Mouse (Mus musculus) kidney, postnatal 0 days (tissue): ENCODE results near the gene Epas1. TPM values are rescaled to one million over a fixed set of nuclear protein-coding genes. Genes with fewer than 3 reads are reported as not detected.

Experiments used
- ATAC-seq: fragments of 200-750 bp; cut with Nextera tagmentation; replicated peaks from 2 replicates; pipeline ENCODE4 v1.8.0; 2017; ENCODE audit warnings: low read depth, moderate number of reproducible peaks, moderate TSS enrichment, moderate library complexity; ENCODE audit not compliant: low FRiP score
- DNase-seq: peaks from one replicate; pipeline ENCODE4 v3.0.0-alpha.2; 2016; ENCODE audit warnings: low spot score
- H3K27ac ChIP-seq: fragments of 300-500 bp; sonication (generic); 2 replicates; pipeline ENCODE4 v1.5.1; 2014; ENCODE audit warnings: mild to moderate bottlenecking
- H3K27me3 ChIP-seq: fragments of 300-500 bp; sonication (generic); 2 replicates; pipeline ENCODE4 v1.6.1; 2014; ENCODE audit warnings: low read length, mixed read lengths; ENCODE audit not compliant: insufficient read depth
- H3K36me3 ChIP-seq: fragments of 300-500 bp; sonication (generic); 2 replicates; pipeline ENCODE4 v1.6.1; 2014; ENCODE audit warnings: low read length, mixed read lengths; ENCODE audit not compliant: insufficient read depth
- H3K4me1 ChIP-seq: fragments of 300-500 bp; sonication (generic); replicated peaks from 2 replicates; pipeline ENCODE4 v1.6.1; 2014; ENCODE audit warnings: antibody characterized with exemption, low read length, mixed read lengths; ENCODE audit not compliant: insufficient read depth
- H3K4me2 ChIP-seq: fragments of 300-500 bp; sonication (generic); 2 replicates; pipeline ENCODE4 v1.6.1; 2014; ENCODE audit warnings: mild to moderate bottlenecking, low read length, moderate library complexity, mixed read lengths
- H3K4me3 ChIP-seq: fragments of 300-500 bp; sonication (generic); replicated peaks from 2 replicates; pipeline ENCODE4 v1.5.1; 2014; ENCODE audit warnings: low read depth, low read length
- H3K9ac ChIP-seq: fragments of 300-500 bp; sonication (generic); 2 replicates; pipeline ENCODE4 v1.6.1; 2014; ENCODE audit warnings: low read depth, low read length
- H3K9me3 ChIP-seq: fragments of 300-500 bp; sonication (generic); replicated peaks from 2 replicates; pipeline ENCODE4 v1.6.1; 2016; ENCODE audit warnings: low read length, inconsistent platforms, mixed read lengths
- CTCF ChIP-seq: IDR thresholded peaks from 2 replicates; pipeline ENCODE4 v1.5.1; 2016; ENCODE audit warnings: antibody characterized with exemption, low read depth, mild to moderate bottlenecking, moderate library complexity
- WGBS: fragments of 180-500 bp; shearing (Covaris S2); extraction: QIAGEN DNeasy Blood & Tissue Kit; methylation state at CpG from one replicate; pipeline ENCODE4 v1.1.7; 2014; 5-methylcytosine and 5-hydroxymethylcytosine counted together
- polyA plus RNA-seq: library from polyadenylated mRNA; unstranded; fragments of >200 nt; fragmentation: Nextera tagmentation; extraction: Ambion mirVana; gene quantifications from 2 replicates; pipeline ENCODE4 v1.2.1, GENCODE M21; 2015

Gene Epas1
- polyA plus RNA-seq, 1 experiment from 2014 or later = 14.3 TPM

GRCm38 (mm10) chr17:86753931-86754805 lies 668 bp downstream of the Epas1 start:
- ATAC-seq (peak; percentile 58), DNase-seq (peak; percentile 73)
- Histone ChIP-seq H3K27ac (peak overlapping the region; percentile 84; the same call in 1 of the 2 replicates), H3K9me3 (no peaks in the 10 kb centered on the region), H3K4me2 (peak overlapping the region; percentile 93), H3K27me3 (no peaks in the 10 kb centered on the region), H3K9ac (peak overlapping the region; percentile 63), H3K4me3 (peak overlapping the region; percentile 57), H3K36me3 (no peaks in the 10 kb centered on the region), H3K4me1 (peaks cover 9% of the 10 kb centered on the region)
- TF ChIP-seq CTCF = no peak
- under 1% methylated on average over 55 of the region's 55 CpGs for WGBS

GRCm38 (mm10) chr17:86754806-86755571 lies 1.5 kb downstream of the Epas1 start:
- WGBS = under 1% methylated on average over 52 of the region's 52 CpGs
- Histone ChIP-seq H3K27ac (no peak overlapping the region; the same call in 1 of the 2 replicates), H3K4me3 (peak overlapping the region; percentile 57), H3K27me3 (no peaks in the 10 kb centered on the region), H3K9ac (peak overlapping the region; percentile 63), H3K4me1 (peaks cover 9% of the 10 kb centered on the region), H3K36me3 (no peaks in the 10 kb centered on the region), H3K9me3 (no peaks in the 10 kb centered on the region), H3K4me2 (peak overlapping the region; percentile 93)
- ATAC-seq (no peak), DNase-seq (peak; percentile 31)
- no peak for TF ChIP-seq CTCF

DNA sequence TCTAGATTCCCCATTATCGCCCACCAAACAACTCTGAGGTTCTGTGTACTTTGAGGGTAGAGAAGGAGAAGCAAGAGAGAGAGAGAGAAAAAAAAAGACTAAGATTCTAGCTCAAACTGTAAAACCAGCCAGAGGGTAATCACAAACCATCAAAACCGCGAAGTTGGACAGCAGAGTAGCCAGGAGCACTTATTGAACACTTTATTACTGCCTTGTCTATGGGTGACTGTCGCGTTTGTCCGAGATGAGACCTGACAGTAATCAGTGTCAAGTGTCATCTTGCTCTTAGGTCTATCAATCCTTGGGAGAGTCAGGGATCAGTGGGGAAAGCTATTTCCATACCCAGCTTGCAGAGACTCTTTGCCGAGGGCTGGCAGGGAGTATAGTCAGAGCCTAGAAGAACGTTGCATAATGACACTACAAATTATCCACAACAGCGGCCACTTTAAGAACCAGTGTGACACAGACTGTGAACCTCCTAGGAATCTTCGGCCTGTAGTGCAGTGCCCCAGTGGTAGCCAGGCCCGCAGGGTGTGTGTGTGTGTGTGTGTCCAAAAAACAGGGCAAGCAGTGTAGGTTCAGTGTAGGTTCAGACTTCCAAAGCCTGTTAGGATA lies 2.2 kb downstream of the Epas1 start:
- WGBS = 30% methylated on average over 11 of the region's 11 CpGs

DNA sequence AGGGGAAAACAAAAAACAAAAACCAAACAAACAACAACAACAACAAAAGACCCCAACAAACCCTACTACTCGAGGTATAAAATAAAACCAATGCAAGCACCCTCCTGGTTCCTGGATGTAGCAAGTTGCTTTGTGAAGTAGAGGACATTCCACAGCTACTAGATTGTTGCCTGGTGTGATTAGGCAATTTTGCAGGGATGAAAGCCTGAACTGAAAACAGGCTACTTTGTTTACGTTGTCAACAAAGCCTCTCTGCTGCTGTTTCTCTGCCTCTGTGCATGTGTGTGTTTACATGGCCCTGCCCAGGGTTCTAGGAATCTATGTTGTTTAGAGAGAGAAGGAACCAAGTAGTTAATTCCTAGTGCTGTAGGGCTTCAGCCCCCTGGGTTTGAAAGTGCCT lies 4.1 kb downstream of the Epas1 start:
- H3K9ac ChIP-seq = no peak overlapping the region
- no peaks in the 10 kb centered on the region for H3K27me3 ChIP-seq
- no peak for DNase-seq
- 0 out of 2 replicates have a peak overlapping the region, but pooled peaks have one; percentile 9 for H3K4me2 ChIP-seq
- H3K27ac ChIP-seq = no peak overlapping the region
- 62% methylated on average over 2 of the region's 2 CpGs for WGBS
- TF ChIP-seq CTCF = no peak
- H3K4me3 ChIP-seq = no peak overlapping the region
- ATAC-seq = no peak
- H3K9me3 ChIP-seq = no peaks in the 10 kb centered on the region
- H3K36me3 ChIP-seq = no peaks in the 10 kb centered on the region
- H3K4me1 ChIP-seq = peaks cover 8% of the 10 kb centered on the region

More for the DNA sequence above, 2.2 kb downstream of the Epas1 start:
- H3K27me3 ChIP-seq = no peaks in the 10 kb centered on the region
- H3K9me3 ChIP-seq = no peaks in the 10 kb centered on the region
- peak overlapping the region; percentile 93 for H3K4me2 ChIP-seq
- no peak for TF ChIP-seq CTCF
- ATAC-seq (no peak), DNase-seq (peak; percentile 32)
- peak overlapping the region; percentile 57 for H3K4me3 ChIP-seq
- peak overlapping the region; percentile 63 for H3K9ac ChIP-seq
- H3K4me1 ChIP-seq = peaks cover 9% of the 10 kb centered on the region
- no peak overlapping the region; the same call in 1 of the 2 replicates for H3K27ac ChIP-seq
- H3K36me3 ChIP-seq = no peaks in the 10 kb centered on the region

DNA sequence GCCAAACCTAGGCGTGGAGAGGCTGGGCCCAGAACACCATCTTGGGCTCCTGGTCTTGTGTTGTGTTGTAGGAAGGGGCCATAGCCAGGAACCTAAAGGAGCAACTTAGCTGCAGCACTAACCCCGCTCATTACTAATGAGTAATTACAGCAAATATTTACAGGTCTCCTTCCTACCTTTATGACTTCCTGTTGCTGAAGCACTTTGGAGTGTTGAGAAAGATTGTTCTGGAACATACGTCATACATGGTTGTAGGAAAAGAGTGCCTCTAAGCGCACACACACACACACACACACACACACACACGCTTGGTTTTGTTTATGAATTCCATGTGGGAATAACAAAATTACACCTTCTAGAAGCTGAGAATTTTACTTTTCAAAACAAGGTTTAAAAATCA lies 8.4 kb downstream of the Epas1 start:
- no peaks in the 10 kb centered on the region for H3K9me3 ChIP-seq
- DNase-seq (no peak), ATAC-seq (no peak)
- H3K4me2 ChIP-seq = no peak overlapping the region
- H3K4me3 ChIP-seq = no peak overlapping the region
- no peaks in the 10 kb centered on the region for H3K4me1 ChIP-seq
- H3K9ac ChIP-seq = no peak overlapping the region
- 77% methylated on average over 5 of the region's 5 CpGs for WGBS
- H3K27ac ChIP-seq = no peak overlapping the region
- TF ChIP-seq CTCF = no peak
- H3K27me3 ChIP-seq = no peaks in the 10 kb centered on the region
- H3K36me3 ChIP-seq = 0 out of 2 replicates have a peak, but pooled peaks cover 2% of the 10 kb centered on the region
